Mouse (Mus musculus): Measurements from ENCODE around the gene Gpr179. TPM values are rescaled to one million over a fixed set of nuclear protein-coding genes. Genes with fewer than 3 reads are reported as not detected.

Gpr179 gene
- polyA plus RNA-seq, 1 experiment from 2014 or later = 0.03 TPM

GRCm38 (mm10) chr11:97383764-97384163 is 31.9 kb upstream of the Gpr179 start:
- Histone ChIP-seq H3K9me3 (ENCODE audit: control insufficient read depth, low read length) (no peaks in the 10 kb centered on the region), H3K36me3 (ENCODE audit: control insufficient read depth, insufficient read depth, low read length) (0 out of 2 replicates have a peak, but pooled peaks cover 3% of the 10 kb centered on the region), H3K27ac (ENCODE audit: low read depth, low read length) (no peak overlapping the region), H3K4me3 (ENCODE audit: low read depth, low read length) (no peak overlapping the region), H3K4me2 (ENCODE audit: low read depth, low read length, severe bottlenecking) (no peak overlapping the region), H3K27me3 (ENCODE audit: control insufficient read depth, insufficient read depth, low read length) (no peaks in the 10 kb centered on the region), H3K9ac (ENCODE audit: low read length) (no peak overlapping the region), H3K4me1 (replicated peaks; ENCODE audit: control insufficient read depth, insufficient read depth, low read length) (no peaks in the 10 kb centered on the region)
- no peak for ATAC-seq (replicated peaks; ENCODE audit: low FRiP score)
- WGBS = 84% methylated on average over 2 of the region's 2 CpGs
- DNase-seq (ENCODE audit: low spot score) = no peak

GRCm38 (mm10) chr11:97383017-97383416 is 31.1 kb upstream of the Gpr179 start:
- Histone ChIP-seq H3K9ac (ENCODE audit: low read length) (no peak overlapping the region), H3K9me3 (ENCODE audit: control insufficient read depth, low read length) (no peaks in the 10 kb centered on the region), H3K4me3 (ENCODE audit: low read depth, low read length) (no peak overlapping the region), H3K4me2 (ENCODE audit: low read depth, low read length, severe bottlenecking) (no peak overlapping the region), H3K36me3 (ENCODE audit: control insufficient read depth, insufficient read depth, low read length) (peaks cover 8% of the 10 kb centered on the region; the same call in 1 of the 2 replicates), H3K27ac (ENCODE audit: low read depth, low read length) (no peak overlapping the region), H3K4me1 (replicated peaks; ENCODE audit: control insufficient read depth, insufficient read depth, low read length) (no peaks in the 10 kb centered on the region), H3K27me3 (ENCODE audit: control insufficient read depth, insufficient read depth, low read length) (no peaks in the 10 kb centered on the region)
- ATAC-seq (replicated peaks; ENCODE audit: low FRiP score) (no peak), DNase-seq (ENCODE audit: low spot score) (no peak)
- 96% methylated on average over 2 of the region's 2 CpGs for WGBS

- WGBS = 88% methylated on average over 3 of the region's 3 CpGs
- ATAC-seq (replicated peaks; ENCODE audit: low FRiP score) (no peak), DNase-seq (ENCODE audit: low spot score) (no peak)
- Histone ChIP-seq H3K36me3 (ENCODE audit: control insufficient read depth, insufficient read depth, low read length) (peaks cover 8% of the 10 kb centered on the region; the same call in 1 of the 2 replicates), H3K9ac (ENCODE audit: low read length) (no peak overlapping the region), H3K9me3 (ENCODE audit: control insufficient read depth, low read length) (no peaks in the 10 kb centered on the region), H3K4me1 (replicated peaks; ENCODE audit: control insufficient read depth, insufficient read depth, low read length) (no peaks in the 10 kb centered on the region), H3K4me3 (ENCODE audit: low read depth, low read length) (no peak overlapping the region), H3K4me2 (ENCODE audit: low read depth, low read length, severe bottlenecking) (no peak overlapping the region), H3K27me3 (ENCODE audit: control insufficient read depth, insufficient read depth, low read length) (no peaks in the 10 kb centered on the region), H3K27ac (ENCODE audit: low read depth, low read length) (no peak overlapping the region)
Observed at GRCm38 (mm10) chr11:97380036-97380435, 28.2 kb upstream of the Gpr179 start.

- no peak overlapping the region for H3K4me3 ChIP-seq (ENCODE audit: low read depth, low read length)
- H3K4me1 ChIP-seq (replicated peaks; ENCODE audit: control insufficient read depth, insufficient read depth, low read length) = 0 out of 2 replicates have a peak, but pooled peaks cover 2% of the 10 kb centered on the region
- no peak overlapping the region for H3K27ac ChIP-seq (ENCODE audit: low read depth, low read length)
- 88% methylated on average over 2 of the region's 2 CpGs for WGBS
- no peak overlapping the region for H3K4me2 ChIP-seq (ENCODE audit: low read depth, low read length, severe bottlenecking)
- ATAC-seq (replicated peaks; ENCODE audit: low FRiP score) = no peak
- no peaks in the 10 kb centered on the region for H3K27me3 ChIP-seq (ENCODE audit: control insufficient read depth, insufficient read depth, low read length)
- peaks cover 2% of the 10 kb centered on the region; the same call in 1 of the 2 replicates for H3K36me3 ChIP-seq (ENCODE audit: control insufficient read depth, insufficient read depth, low read length)
- no peaks in the 10 kb centered on the region for H3K9me3 ChIP-seq (ENCODE audit: control insufficient read depth, low read length)
- no peak overlapping the region for H3K9ac ChIP-seq (ENCODE audit: low read length)
- DNase-seq (ENCODE audit: low spot score) = no peak
Observed at GRCm38 (mm10) chr11:97373402-97373801, 21.5 kb upstream of the Gpr179 start.

- Histone ChIP-seq H3K27ac (ENCODE audit: low read depth, low read length) (no peak overlapping the region), H3K9me3 (ENCODE audit: control insufficient read depth, low read length) (no peaks in the 10 kb centered on the region), H3K36me3 (ENCODE audit: control insufficient read depth, insufficient read depth, low read length) (no peaks in the 10 kb centered on the region; the same call in 1 of the 2 replicates), H3K4me3 (ENCODE audit: low read depth, low read length) (no peak overlapping the region), H3K9ac (ENCODE audit: low read length) (no peak overlapping the region), H3K4me2 (ENCODE audit: low read depth, low read length, severe bottlenecking) (no peak overlapping the region), H3K4me1 (replicated peaks; ENCODE audit: control insufficient read depth, insufficient read depth, low read length) (0 out of 2 replicates have a peak, but pooled peaks cover 2% of the 10 kb centered on the region), H3K27me3 (ENCODE audit: control insufficient read depth, insufficient read depth, low read length) (no peaks in the 10 kb centered on the region)
- ATAC-seq (replicated peaks; ENCODE audit: low FRiP score) (no peak), DNase-seq (ENCODE audit: low spot score) (no peak)
- 93% methylated on average over 6 of the region's 6 CpGs for WGBS
Observed at GRCm38 (mm10) chr11:97372159-97372864, 20.4 kb upstream of the Gpr179 start.

GRCm38 (mm10) chr11:97370329-97371091 is 18.6 kb upstream of the Gpr179 start:
- H3K27ac ChIP-seq (ENCODE audit: low read depth, low read length) = no peak overlapping the region
- DNase-seq (ENCODE audit: low spot score) = no peak
- no peak overlapping the region for H3K4me3 ChIP-seq (ENCODE audit: low read depth, low read length)
- ATAC-seq (replicated peaks; ENCODE audit: low FRiP score) = no peak
- H3K27me3 ChIP-seq (ENCODE audit: control insufficient read depth, insufficient read depth, low read length) = no peaks in the 10 kb centered on the region
- H3K4me2 ChIP-seq (ENCODE audit: low read depth, low read length, severe bottlenecking) = no peak overlapping the region
- H3K9ac ChIP-seq (ENCODE audit: low read length) = no peak overlapping the region
- 83% methylated on average over 7 of the region's 7 CpGs for WGBS
- H3K4me1 ChIP-seq (replicated peaks; ENCODE audit: control insufficient read depth, insufficient read depth, low read length) = peaks cover 2% of the 10 kb centered on the region; the same call in 1 of the 2 replicates
- H3K9me3 ChIP-seq (ENCODE audit: control insufficient read depth, low read length) = no peaks in the 10 kb centered on the region
- no peaks in the 10 kb centered on the region; the same call in 1 of the 2 replicates for H3K36me3 ChIP-seq (ENCODE audit: control insufficient read depth, insufficient read depth, low read length)

- WGBS = 93% methylated on average over 5 of the region's 5 CpGs
- Histone ChIP-seq H3K27ac (ENCODE audit: low read depth, low read length) (no peak overlapping the region), H3K36me3 (ENCODE audit: control insufficient read depth, insufficient read depth, low read length) (no peaks in the 10 kb centered on the region), H3K4me1 (replicated peaks; ENCODE audit: control insufficient read depth, insufficient read depth, low read length) (peaks cover 15% of the 10 kb centered on the region), H3K4me2 (ENCODE audit: low read depth, low read length, severe bottlenecking) (no peak overlapping the region), H3K9me3 (ENCODE audit: control insufficient read depth, low read length) (no peaks in the 10 kb centered on the region), H3K4me3 (ENCODE audit: low read depth, low read length) (no peak overlapping the region), H3K9ac (ENCODE audit: low read length) (no peak overlapping the region), H3K27me3 (ENCODE audit: control insufficient read depth, insufficient read depth, low read length) (no peaks in the 10 kb centered on the region)
- DNase-seq (ENCODE audit: low spot score) (no peak), ATAC-seq (replicated peaks; ENCODE audit: low FRiP score) (no peak)
Observed at GRCm38 (mm10) chr11:97368501-97368900, 16.6 kb upstream of the Gpr179 start.

- Histone ChIP-seq H3K4me2 (ENCODE audit: low read depth, low read length, severe bottlenecking) (no peak overlapping the region), H3K4me3 (ENCODE audit: low read depth, low read length) (no peak overlapping the region), H3K27ac (ENCODE audit: low read depth, low read length) (no peak overlapping the region), H3K36me3 (ENCODE audit: control insufficient read depth, insufficient read depth, low read length) (no peaks in the 10 kb centered on the region), H3K9me3 (ENCODE audit: control insufficient read depth, low read length) (no peaks in the 10 kb centered on the region), H3K27me3 (ENCODE audit: control insufficient read depth, insufficient read depth, low read length) (no peaks in the 10 kb centered on the region), H3K9ac (ENCODE audit: low read length) (no peak overlapping the region), H3K4me1 (replicated peaks; ENCODE audit: control insufficient read depth, insufficient read depth, low read length) (peaks cover 15% of the 10 kb centered on the region)
- DNase-seq (ENCODE audit: low spot score) (no peak), ATAC-seq (replicated peaks; ENCODE audit: low FRiP score) (no peak)
- WGBS = 100% methylated on average over 1 of the region's 1 CpGs
Observed at GRCm38 (mm10) chr11:97365556-97365955, 13.7 kb upstream of the Gpr179 start.

Measured in forebrain, embryonic 11.5 days (tissue).